Mouse (Mus musculus): ENCODE measurements around the gene 9930111J21Rik2. TPM values are rescaled to one million over a fixed set of nuclear protein-coding genes. Genes with fewer than 3 reads are reported as not detected.

9930111J21Rik2 gene
- total and polyA plus RNA-seq, 2 experiments, result 0.44 to 4.0 TPM

- peaks cover 18% of the 10 kb centered on the region for H3K4me1 ChIP-seq (ENCODE audit: control insufficient read depth, insufficient read depth, low read length)
- no peak for DNase-seq (ENCODE audit: extremely low read depth, low read depth, low spot score)
- TF ChIP-seq POLR2A (IDR thresholded peaks at IDR 0.05; ENCODE audit: extremely low read depth, insufficient read depth, low read length), result no peak
- TF ChIP-seq CTCF (IDR thresholded peaks at IDR 0.05; ENCODE audit: low read depth, low read length), result no peak
- no peaks in the 10 kb centered on the region for H3K27me3 ChIP-seq (ENCODE audit: control insufficient read depth, insufficient read depth, low read length)
- 100% methylated on average over 1 of the region's 1 CpGs for WGBS
- no peak overlapping the region for H3K9ac ChIP-seq (ENCODE audit: low read depth, low read length)
- H3K4me3 ChIP-seq (ENCODE audit: insufficient read depth, low read depth, low read length), result no peak overlapping the region
- H3K79me2 ChIP-seq (ENCODE audit: control insufficient read depth, insufficient read depth, low read length), result no peaks in the 10 kb centered on the region; the same call in 1 of the 2 replicates
- peaks cover 6% of the 10 kb centered on the region for H3K36me3 ChIP-seq (ENCODE audit: control insufficient read depth, insufficient read depth, low read length)
- no peak overlapping the region for H3K27ac ChIP-seq (replicated peaks; ENCODE audit: insufficient read depth, low read depth, low read length)
These were observed 41.1 kb upstream of the 9930111J21Rik2 start for GRCm38 (mm10) chr11:49092053-49092586.

- no peak overlapping the region for H3K9ac ChIP-seq (ENCODE audit: low read depth, low read length)
These were observed 40.1 kb upstream of the 9930111J21Rik2 start for GRCm38 (mm10) chr11:49091171-49091570.

GRCm38 (mm10) chr11:49090551-49090950 is 39.5 kb upstream of the 9930111J21Rik2 start:
- no peaks in the 10 kb centered on the region; the same call in 1 of the 2 replicates for H3K79me2 ChIP-seq (ENCODE audit: control insufficient read depth, insufficient read depth, low read length)
- DNase-seq (ENCODE audit: extremely low read depth, low read depth, low spot score), result peak; percentile 34
- H3K27me3 ChIP-seq (ENCODE audit: control insufficient read depth, insufficient read depth, low read length), result no peaks in the 10 kb centered on the region
- peaks cover 3% of the 10 kb centered on the region; the same call in 1 of the 2 replicates for H3K36me3 ChIP-seq (ENCODE audit: control insufficient read depth, insufficient read depth, low read length)
- H3K9ac ChIP-seq (ENCODE audit: low read depth, low read length), result no peak overlapping the region
- 46% methylated on average over 5 of the region's 5 CpGs for WGBS
- TF ChIP-seq POLR2A (IDR thresholded peaks at IDR 0.05; ENCODE audit: extremely low read depth, insufficient read depth, low read length), result no peak
- no peak for TF ChIP-seq CTCF (IDR thresholded peaks at IDR 0.05; ENCODE audit: low read depth, low read length)
- peaks cover 23% of the 10 kb centered on the region for H3K4me1 ChIP-seq (ENCODE audit: control insufficient read depth, insufficient read depth, low read length)
- H3K4me3 ChIP-seq (ENCODE audit: insufficient read depth, low read depth, low read length), result no peak overlapping the region
- peak overlapping the region; percentile 63 for H3K27ac ChIP-seq (replicated peaks; ENCODE audit: insufficient read depth, low read depth, low read length)

More at GRCm38 (mm10) chr11:49091171-49091570, 40.1 kb upstream of the 9930111J21Rik2 start:
- Histone ChIP-seq H3K79me2 (ENCODE audit: control insufficient read depth, insufficient read depth, low read length) (no peaks in the 10 kb centered on the region; the same call in 1 of the 2 replicates), H3K27ac (replicated peaks; ENCODE audit: insufficient read depth, low read depth, low read length) (peak overlapping the region; percentile 88), H3K27me3 (ENCODE audit: control insufficient read depth, insufficient read depth, low read length) (no peaks in the 10 kb centered on the region), H3K4me3 (ENCODE audit: insufficient read depth, low read depth, low read length) (no peak overlapping the region), H3K4me1 (ENCODE audit: control insufficient read depth, insufficient read depth, low read length) (peaks cover 21% of the 10 kb centered on the region), H3K36me3 (ENCODE audit: control insufficient read depth, insufficient read depth, low read length) (peaks cover 3% of the 10 kb centered on the region; the same call in 1 of the 2 replicates)
- WGBS, result 12% methylated on average over 4 of the region's 4 CpGs
- DNase-seq (ENCODE audit: extremely low read depth, low read depth, low spot score), result peak; percentile 84
- no peak for TF ChIP-seq POLR2A (IDR thresholded peaks at IDR 0.05; ENCODE audit: extremely low read depth, insufficient read depth, low read length)
- no peak for TF ChIP-seq CTCF (IDR thresholded peaks at IDR 0.05; ENCODE audit: low read depth, low read length)

- Histone ChIP-seq H3K4me1 (ENCODE audit: control insufficient read depth, insufficient read depth, low read length) (peaks cover 27% of the 10 kb centered on the region), H3K4me3 (ENCODE audit: insufficient read depth, low read depth, low read length) (no peak overlapping the region), H3K27me3 (ENCODE audit: control insufficient read depth, insufficient read depth, low read length) (no peaks in the 10 kb centered on the region), H3K79me2 (ENCODE audit: control insufficient read depth, insufficient read depth, low read length) (no peaks in the 10 kb centered on the region; the same call in 1 of the 2 replicates), H3K36me3 (ENCODE audit: control insufficient read depth, insufficient read depth, low read length) (no peaks in the 10 kb centered on the region), H3K9ac (ENCODE audit: low read depth, low read length) (no peak overlapping the region), H3K27ac (replicated peaks; ENCODE audit: insufficient read depth, low read depth, low read length) (peak overlapping the region; percentile 56)
- TF ChIP-seq CTCF (IDR thresholded peaks at IDR 0.05; ENCODE audit: low read depth, low read length) (no peak), POLR2A (IDR thresholded peaks at IDR 0.05; ENCODE audit: extremely low read depth, insufficient read depth, low read length) (no peak)
- WGBS, result 44% methylated on average over 3 of the region's 3 CpGs
- peak; percentile 97 for DNase-seq (ENCODE audit: extremely low read depth, low read depth, low spot score)
These were observed 38.9 kb upstream of the 9930111J21Rik2 start for GRCm38 (mm10) chr11:49089735-49090507.

GRCm38 (mm10) chr11:49088990-49089652 is 38.1 kb upstream of the 9930111J21Rik2 start:
- H3K4me3 ChIP-seq (ENCODE audit: insufficient read depth, low read depth, low read length), result no peak overlapping the region

More at GRCm38 (mm10) chr11:49088990-49089652, 38.1 kb upstream of the 9930111J21Rik2 start:
- Histone ChIP-seq H3K27ac (replicated peaks; ENCODE audit: insufficient read depth, low read depth, low read length) (peak overlapping the region; percentile 34; the same call in 1 of the 2 replicates), H3K79me2 (ENCODE audit: control insufficient read depth, insufficient read depth, low read length) (no peaks in the 10 kb centered on the region; the same call in 1 of the 2 replicates), H3K9ac (ENCODE audit: low read depth, low read length) (no peak overlapping the region), H3K27me3 (ENCODE audit: control insufficient read depth, insufficient read depth, low read length) (no peaks in the 10 kb centered on the region), H3K36me3 (ENCODE audit: control insufficient read depth, insufficient read depth, low read length) (no peaks in the 10 kb centered on the region), H3K4me1 (ENCODE audit: control insufficient read depth, insufficient read depth, low read length) (peaks cover 34% of the 10 kb centered on the region)
- DNase-seq (ENCODE audit: extremely low read depth, low read depth, low spot score), result peak; percentile 89
- 37% methylated on average over 5 of the region's 5 CpGs for WGBS
- TF ChIP-seq CTCF (IDR thresholded peaks at IDR 0.05; ENCODE audit: low read depth, low read length) (no peak), POLR2A (IDR thresholded peaks at IDR 0.05; ENCODE audit: extremely low read depth, insufficient read depth, low read length) (no peak)

All from liver, adult 2 months (tissue).